Comparison of ENCODE assay signal across 19 mouse cellular contexts in genomic region chr10:99317057-99317456, GRCm38 (mm10).
"Had no signal": no experiment of that assay in that cellular context is flagged by ENCODE, and none has a peak within 500 bp of the region (broad histone marks: within the 10 kb centered on the region; RNA-seq: fewer than 3 reads in every experiment).

No protein-coding gene starts in this region.

- DNase-seq: liver, embryonic 13.5 days; liver, postnatal 0 days; lung, adult 2 months; lung, postnatal 14 days; lung, postnatal 36 days; right cerebral cortex, postnatal 14 days; thymus, adult 2 months; thymus, postnatal 25 days; thymus, postnatal 4 days had no signal

- H3K9ac ChIP-seq: liver, embryonic 13.5 days; liver, embryonic 15.5 days; liver, postnatal 0 days; lung, embryonic 15.5 days; midbrain, embryonic 13.5 days; neural tube, embryonic 13.5 days; stomach, embryonic 15.5 days had no signal

- H3K27ac ChIP-seq: liver, embryonic 13.5 days; liver, embryonic 15.5 days; lung, embryonic 15.5 days; macrophage; midbrain, embryonic 13.5 days; neural tube, embryonic 13.5 days; stomach, embryonic 15.5 days; stomach, postnatal 0 days had no signal

- ATAC-seq: liver, postnatal 0 days; lung, postnatal 0 days; midbrain, embryonic 13.5 days; midbrain, embryonic 16.5 days had no signal

- H3K4me3 ChIP-seq: liver, embryonic 13.5 days; liver, embryonic 15.5 days; lung, embryonic 15.5 days; megakaryocyte, embryonic 14.5 days; midbrain, embryonic 13.5 days; neural tube, embryonic 13.5 days; stomach, embryonic 15.5 days had no signal

- H3K9me3 ChIP-seq: liver, embryonic 13.5 days; liver, embryonic 15.5 days; lung, embryonic 15.5 days; megakaryocyte, embryonic 14.5 days; midbrain, embryonic 13.5 days; neural tube, embryonic 13.5 days; stomach, embryonic 15.5 days had no signal

- H3K36me3 ChIP-seq: liver, embryonic 13.5 days; liver, embryonic 15.5 days; lung, embryonic 15.5 days; midbrain, embryonic 13.5 days; neural tube, embryonic 13.5 days; stomach, embryonic 15.5 days had no signal

- H3K27me3 ChIP-seq: liver, embryonic 13.5 days; liver, embryonic 15.5 days; lung, embryonic 15.5 days; megakaryocyte, embryonic 14.5 days; midbrain, embryonic 13.5 days; neural tube, embryonic 13.5 days; stomach, embryonic 15.5 days had no signal

- H3K4me1 ChIP-seq: liver, embryonic 13.5 days; liver, embryonic 15.5 days; midbrain, embryonic 13.5 days; neural tube, embryonic 13.5 days; stomach, embryonic 15.5 days had no signal

- H3K4me2 ChIP-seq: liver, embryonic 13.5 days; liver, embryonic 15.5 days; lung, embryonic 15.5 days; midbrain, embryonic 13.5 days; neural tube, embryonic 13.5 days; stomach, embryonic 15.5 days had no signal
